Mouse (Mus musculus) CH12.LX (cell line): ENCODE measurements around the gene Filip1l. TPM values are rescaled to one million over a fixed set of nuclear protein-coding genes. Genes with fewer than 3 reads are reported as not detected.

ENCODE experiments used
- DNase-seq: peaks from one replicate; pipeline ENCODE4 v3.0.0-alpha.2; 2013; ENCODE audit errors: extremely low read depth
- H3K27ac ChIP-seq: 2 replicates; pipeline ENCODE4 v1.5.1; 2012; ENCODE audit warnings: low read depth, mild to moderate bottlenecking, control low read depth, moderate library complexity; ENCODE audit not compliant: insufficient read depth
- H3K27me3 ChIP-seq: replicated peaks from 2 replicates; pipeline ENCODE3; 2012; ENCODE audit warnings: inconsistent platforms
- H3K36me3 ChIP-seq, 2 experiments: replicated peaks in 1 of 2; 2 replicates each; pipeline versions ENCODE3 to v1.6.1; 2012; ENCODE audit warnings: inconsistent platforms in 1 of 2, low read length in 1 of 2, mild to moderate bottlenecking in 1 of 2, mixed read lengths in 1 of 2, moderate library complexity in 1 of 2; ENCODE audit not compliant: control insufficient read depth in 1 of 2, insufficient read depth in 1 of 2
- H3K4me1 ChIP-seq, 2 experiments: 2 replicates each; pipeline ENCODE4 v1.6.1; 2012; ENCODE audit warnings: inconsistent platforms in 1 of 2, moderate library complexity in 1 of 2; ENCODE audit not compliant: insufficient read depth in 2 of 2, control insufficient read depth in 1 of 2
- H3K4me2 ChIP-seq: 2 replicates; pipeline ENCODE4 v1.6.1; 2012; ENCODE audit warnings: low read depth, mild to moderate bottlenecking, control low read depth; ENCODE audit not compliant: poor library complexity, insufficient read depth, severe bottlenecking
- H3K4me3 ChIP-seq, 3 experiments: fragments of 150-350 bp in 1 of 3; sonication (generic) in 1 of 3; replicated peaks in 1 of 3; 2 replicates each; pipeline versions ENCODE3 to v1.5.1; 2011 to 2012; ENCODE audit warnings: low read depth in 2 of 3, low read length in 2 of 3, mild to moderate bottlenecking in 2 of 3, moderate library complexity in 2 of 3, control low read depth in 1 of 3, improper control_type of control experiment in 1 of 3, inconsistent platforms in 1 of 3, mixed read lengths in 1 of 3; ENCODE audit not compliant: poor library complexity in 1 of 3
- H3K79me2 ChIP-seq: replicated peaks from 2 replicates; pipeline ENCODE4 v1.6.1; 2012; ENCODE audit warnings: mild to moderate bottlenecking, moderate library complexity; ENCODE audit not compliant: control insufficient read depth, poor library complexity, insufficient read depth, severe bottlenecking; ENCODE audit errors: extremely low read depth
- H3K9ac ChIP-seq: 2 replicates; pipeline ENCODE4 v1.6.1; 2012; ENCODE audit warnings: low read depth, mild to moderate bottlenecking, control low read depth, moderate library complexity; ENCODE audit not compliant: insufficient read depth
- H3K9me3 ChIP-seq: replicated peaks from 2 replicates; pipeline ENCODE3; 2012; ENCODE audit warnings: low read length, inconsistent platforms, mixed read lengths
- CHD2 ChIP-seq: IDR thresholded peaks from 2 replicates; pipeline ENCODE4 v1.6.1; 2011; ENCODE audit warnings: low read length, improper control_type of control experiment
- CTCF ChIP-seq, 2 experiments: IDR thresholded peaks in 1 of 2; conservative IDR thresholded peaks in 1 of 2; 2 replicates each; pipeline ENCODE4 v1.5.1; 2011 to 2012; ENCODE audit warnings: low read depth in 2 of 2, low read length in 2 of 2, improper control_type of control experiment in 1 of 2, inconsistent platforms in 1 of 2, mild to moderate bottlenecking in 1 of 2, moderate library complexity in 1 of 2
- E2F4 ChIP-seq: IDR thresholded peaks from 2 replicates; pipeline ENCODE4 v1.6.1; 2011; ENCODE audit warnings: low read depth, low read length, improper control_type of control experiment; ENCODE audit not compliant: insufficient replicate concordance
- ELF1 ChIP-seq: IDR thresholded peaks from 2 replicates; pipeline ENCODE4 v1.6.1; 2014; ENCODE audit warnings: low read depth, mild to moderate bottlenecking, inconsistent platforms, low read length, improper control_type of control experiment
- EP300 ChIP-seq: IDR thresholded peaks from 2 replicates; pipeline ENCODE4 v1.6.1; 2011; ENCODE audit warnings: low read length, improper control_type of control experiment
- GABPA ChIP-seq: IDR thresholded peaks from 2 replicates; pipeline ENCODE4 v1.6.1; 2012; ENCODE audit warnings: low read depth, low read length, improper control_type of control experiment, inconsistent platforms; ENCODE audit not compliant: insufficient replicate concordance
- HCFC1 ChIP-seq: IDR thresholded peaks from 2 replicates; pipeline ENCODE4 v1.6.1; 2012; ENCODE audit warnings: low read depth, mild to moderate bottlenecking, inconsistent platforms, low read length, improper control_type of control experiment
- JUND ChIP-seq: conservative IDR thresholded peaks from 2 replicates; pipeline ENCODE4 v1.6.1; 2011; ENCODE audit warnings: low read depth, low read length, improper control_type of control experiment
- MAFK ChIP-seq: IDR thresholded peaks from 2 replicates; pipeline ENCODE4 v1.6.1; 2011; ENCODE audit warnings: low read length, improper control_type of control experiment; ENCODE audit not compliant: insufficient replicate concordance
- MAX ChIP-seq: IDR thresholded peaks from 2 replicates; pipeline ENCODE4 v1.6.1; 2011; ENCODE audit warnings: low read length, improper control_type of control experiment
- MAZ ChIP-seq: IDR thresholded peaks from 2 replicates; pipeline ENCODE4 v1.6.1; 2012; ENCODE audit warnings: low read depth, mild to moderate bottlenecking, inconsistent platforms, low read length, improper control_type of control experiment, moderate library complexity
- MEF2A ChIP-seq: IDR thresholded peaks from 2 replicates; pipeline ENCODE4 v1.6.1; 2014; ENCODE audit warnings: low read depth, mild to moderate bottlenecking, inconsistent platforms, low read length, improper control_type of control experiment, borderline replicate concordance
- MXI1 ChIP-seq: IDR thresholded peaks from 2 replicates; pipeline ENCODE4 v1.6.1; 2011; ENCODE audit warnings: mild to moderate bottlenecking, low read depth, low read length, improper control_type of control experiment
- NRF1 ChIP-seq: IDR thresholded peaks from 2 replicates; pipeline ENCODE4 v1.6.1; 2014; ENCODE audit warnings: low read depth, mild to moderate bottlenecking, inconsistent platforms, low read length, improper control_type of control experiment, moderate library complexity
- POLR2A ChIP-seq: IDR thresholded peaks from 2 replicates; pipeline ENCODE4 v1.6.1; 2011; ENCODE audit warnings: low read depth, mild to moderate bottlenecking, improper control_type of control experiment, low read length
- POLR2AphosphoS2 ChIP-seq: IDR thresholded peaks from 2 replicates; pipeline ENCODE4 v1.6.1; 2011; ENCODE audit warnings: low read depth, low read length, improper control_type of control experiment
- RAD21 ChIP-seq: IDR thresholded peaks from 2 replicates; pipeline ENCODE4 v1.6.1; 2011; ENCODE audit warnings: low read depth, mild to moderate bottlenecking, low read length, improper control_type of control experiment, moderate library complexity
- RCOR1 ChIP-seq: conservative IDR thresholded peaks from 2 replicates; pipeline ENCODE4 v1.6.1; 2012; ENCODE audit warnings: low read depth, mild to moderate bottlenecking, inconsistent platforms, low read length, improper control_type of control experiment
- SMC3 ChIP-seq: IDR thresholded peaks from 2 replicates; pipeline ENCODE4 v1.6.1; 2011; ENCODE audit warnings: low read depth, low read length, improper control_type of control experiment
- USF2 ChIP-seq: conservative IDR thresholded peaks from 2 replicates; pipeline ENCODE4 v1.6.1; 2011; ENCODE audit warnings: low read depth, low read length, improper control_type of control experiment
- dilution Hi-C: fragments of 300-500 bp; cut with MboI; formaldehyde crosslinking; loops from 2 replicates; pipeline ENCODE4 v1.14.3; 2020; ENCODE audit warnings: low sequenced_read_pairs; ENCODE audit not compliant: extremely low pct_unique_long_range_greater_than_20kb, extremely low pct_ligation_motif_present
- in situ Hi-C: fragments of 300-500 bp; cut with MboI; formaldehyde crosslinking; loops from 3 replicates; pipeline ENCODE4 v1.14.3; 2019; ENCODE audit warnings: low sequenced_read_pairs, low pct_ligation_motif_present, low pct_unique_long_range_greater_than_20kb, mixed read lengths
- polyA plus RNA-seq: library from polyadenylated mRNA; unstranded; fragments of >175 nt; gene quantifications from 2 replicates; pipeline ENCODE4 v1.2.1, GENCODE M21; 2012; ENCODE audit warnings: low read depth; ENCODE audit not compliant: insufficient read length
- total RNA-seq, 2 experiments: library from RNA; depleted of rRNA; stranded (reverse); fragments of 300-350 nt in 1 of 2; fragments of >200 nt in 1 of 2; gene quantifications; 2 replicates each; pipeline ENCODE4 v1.2.3; 2012 to 2014

The Filip1l gene
- total and polyA plus RNA-seq, 3 experiments: 2.1 to 17.6 (median 5.7) TPM

DNA sequence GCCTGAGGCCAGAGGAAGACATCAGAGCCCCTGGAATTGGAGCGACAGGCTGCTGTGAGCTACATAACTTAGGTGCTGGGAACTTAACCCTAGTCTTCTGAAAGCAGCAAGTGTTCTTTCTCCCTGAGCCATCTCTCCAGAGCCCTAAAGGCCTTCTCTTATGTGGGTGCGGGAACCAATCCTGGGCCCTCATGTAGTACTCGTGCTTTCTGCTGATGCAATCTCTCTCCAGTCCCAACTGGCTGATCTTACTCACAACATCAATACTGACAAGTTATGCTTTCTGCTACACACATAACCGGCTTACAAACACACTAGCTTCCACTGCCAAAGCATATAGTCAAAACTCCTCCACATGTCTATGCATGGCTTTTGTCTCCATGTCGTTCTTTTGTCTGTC, 133.4 kb downstream of the Filip1l start:
- Histone ChIP-seq H3K36me3 (no peaks in the 10 kb centered on the region), H3K27me3 (no peaks in the 10 kb centered on the region), H3K4me2 (no peak overlapping the region), H3K4me3 (no peak overlapping the region), H3K4me1 (peaks cover 5 to 23% of the 10 kb centered on the region in 2 experiments; a peak in 3 of 4 replicates), H3K27ac (no peak overlapping the region), H3K9me3 (no peaks in the 10 kb centered on the region), H3K79me2 (no peaks in the 10 kb centered on the region), H3K9ac (no peak overlapping the region)
- in situ Hi-C loops: no loop called here
- TF ChIP-seq POLR2AphosphoS2 (no peak), RAD21 (no peak), MEF2A (no peak), NRF1 (no peak), MAFK (no peak), GABPA (no peak), CTCF (conservative IDR thresholded peaks at IDR 0.05 in 1 of 2, IDR thresholded peaks at IDR 0.05 in 1 of 2; ENCODE audit: low read depth in 2 of 2, low read length in 2 of 2) (no peak), HCFC1 (no peak), MAZ (no peak), JUND (no peak), ELF1 (no peak), E2F4 (no peak), EP300 (no peak), CHD2 (no peak), RCOR1 (no peak), POLR2A (no peak), MXI1 (no peak), SMC3 (no peak)
- dilution Hi-C loops: no loop called here
- no peak for DNase-seq

DNA sequence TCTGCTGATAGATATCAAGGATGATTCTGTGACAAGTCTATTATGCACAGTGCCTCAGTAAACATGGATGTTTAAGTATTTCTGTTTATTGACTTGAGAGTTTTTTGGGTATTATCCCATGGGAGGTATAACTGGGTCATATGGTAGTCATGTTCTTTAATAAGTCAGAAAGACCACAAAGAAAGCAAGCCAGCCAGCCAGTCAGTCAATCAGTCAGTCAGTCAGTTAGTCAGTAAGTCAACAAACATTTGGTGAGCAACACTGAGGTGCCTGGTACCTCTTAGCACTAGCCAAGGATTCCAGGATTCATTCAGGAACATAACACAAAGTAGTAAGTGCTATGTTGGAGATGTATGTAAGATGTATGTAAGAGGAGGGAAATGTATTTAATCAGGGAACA, 135.8 kb downstream of the Filip1l start:
- H3K36me3 ChIP-seq: no peaks in the 10 kb centered on the region
- H3K9me3 ChIP-seq: no peaks in the 10 kb centered on the region
- dilution Hi-C loops: no loop called here

More for the DNA sequence above, 135.8 kb downstream of the Filip1l start:
- Histone ChIP-seq H3K4me1 (peaks cover 0 to 5% of the 10 kb centered on the region in 2 experiments; a peak in 1 of 4 replicates), H3K79me2 (no peaks in the 10 kb centered on the region), H3K4me3 (no peak overlapping the region), H3K27ac (no peak overlapping the region), H3K9ac (no peak overlapping the region)
- in situ Hi-C loops: no loop called here
- no peak for DNase-seq
- no peak for TF ChIP-seq MAX
- no peak for TF ChIP-seq USF2
- no peak for TF ChIP-seq MXI1
- no peak for TF ChIP-seq GABPA
- TF ChIP-seq, all 38 proteins: peak for 0
- Histone ChIP-seq H3K4me2 (no peak overlapping the region), H3K27me3 (no peaks in the 10 kb centered on the region)
